Mouse (Mus musculus) lung, postnatal 36 days (tissue): ENCODE measurements around the gene Fgfr2.
A peak's percentile ranks its signal among the peaks of the same experiment; 100 is the strongest.

ENCODE experiments used
- DNase-seq: peaks from one replicate; pipeline ENCODE4 v3.0.0; 2022; ENCODE audit warnings: mixed read lengths

Fgfr2 gene

GRCm38 (mm10) chr7:130208601-130209000, 2914.5 kb downstream of the Fgfr2 start:
- no peak for DNase-seq

- DNase-seq = peak; percentile 51
These were observed 2917.0 kb downstream of the Fgfr2 start for GRCm38 (mm10) chr7:130206181-130206582.

GRCm38 (mm10) chr7:130205140-130205539, 2918.0 kb downstream of the Fgfr2 start:
- DNase-seq = no peak

GRCm38 (mm10) chr7:130201020-130201419, 2922.1 kb downstream of the Fgfr2 start:
- DNase-seq = no peak

GRCm38 (mm10) chr7:130199951-130200350, 2923.2 kb downstream of the Fgfr2 start:
- no peak for DNase-seq

- no peak for DNase-seq
These were observed 2923.8 kb downstream of the Fgfr2 start for GRCm38 (mm10) chr7:130199317-130199716.

- no peak for DNase-seq
These were observed 2928.1 kb downstream of the Fgfr2 start for GRCm38 (mm10) chr7:130195081-130195480.

- DNase-seq = no peak
These were observed 2932.7 kb downstream of the Fgfr2 start for GRCm38 (mm10) chr7:130190329-130190975.

GRCm38 (mm10) chr7:130189901-130190300, 2933.2 kb downstream of the Fgfr2 start:
- DNase-seq = no peak

GRCm38 (mm10) chr7:130188108-130188507, 2935.0 kb downstream of the Fgfr2 start:
- no peak for DNase-seq

- DNase-seq = no peak
These were observed 2938.3 kb downstream of the Fgfr2 start for GRCm38 (mm10) chr7:130184864-130185263.

- no peak for DNase-seq
These were observed 2939.2 kb downstream of the Fgfr2 start for GRCm38 (mm10) chr7:130183960-130184359.

GRCm38 (mm10) chr7:130182551-130182950, 2940.6 kb downstream of the Fgfr2 start:
- no peak for DNase-seq

- peak; percentile 43 for DNase-seq
These were observed 2944.2 kb downstream of the Fgfr2 start for GRCm38 (mm10) chr7:130178991-130179390.

GRCm38 (mm10) chr7:130177009-130177408, 2946.1 kb downstream of the Fgfr2 start:
- DNase-seq = peak; percentile 58

GRCm38 (mm10) chr7:130174525-130174924, 2948.6 kb downstream of the Fgfr2 start:
- DNase-seq = peak; percentile 51

- DNase-seq = peak; percentile 63
These were observed 2949.2 kb downstream of the Fgfr2 start for GRCm38 (mm10) chr7:130173914-130174313.

- no peak for DNase-seq
These were observed 2953.0 kb downstream of the Fgfr2 start for GRCm38 (mm10) chr7:130170144-130170543.

GRCm38 (mm10) chr7:130168296-130168695, 2954.9 kb downstream of the Fgfr2 start:
- no peak for DNase-seq

GRCm38 (mm10) chr7:130167261-130167660, 2955.9 kb downstream of the Fgfr2 start:
- DNase-seq = no peak

- no peak for DNase-seq
These were observed 2957.0 kb downstream of the Fgfr2 start for GRCm38 (mm10) chr7:130166190-130166589.

GRCm38 (mm10) chr7:130165408-130165807, 2957.7 kb downstream of the Fgfr2 start:
- DNase-seq = no peak

- no peak for DNase-seq
These were observed 2960.4 kb downstream of the Fgfr2 start for GRCm38 (mm10) chr7:130162718-130163117.

- DNase-seq = no peak
These were observed 2961.6 kb downstream of the Fgfr2 start for GRCm38 (mm10) chr7:130161581-130161980.

GRCm38 (mm10) chr7:130158845-130159244, 2964.3 kb downstream of the Fgfr2 start:
- DNase-seq = no peak
